Mouse (Mus musculus) central nervous system, embryonic 11.5 days (tissue): Measurements from ENCODE around the gene Vmn2r27. TPM values are rescaled to one million over a fixed set of nuclear protein-coding genes. Genes with fewer than 3 reads are reported as not detected.

Experiments used
- polyA plus RNA-seq: library from polyadenylated mRNA; depleted of rRNA; stranded (reverse); fragments of >200 nt; gene quantifications from 2 replicates; pipeline ENCODE4 v1.2.3, GENCODE M21; 2012; rRNA removed

The Vmn2r27 gene
- polyA plus RNA-seq = not detected in 2 replicates

DNA sequence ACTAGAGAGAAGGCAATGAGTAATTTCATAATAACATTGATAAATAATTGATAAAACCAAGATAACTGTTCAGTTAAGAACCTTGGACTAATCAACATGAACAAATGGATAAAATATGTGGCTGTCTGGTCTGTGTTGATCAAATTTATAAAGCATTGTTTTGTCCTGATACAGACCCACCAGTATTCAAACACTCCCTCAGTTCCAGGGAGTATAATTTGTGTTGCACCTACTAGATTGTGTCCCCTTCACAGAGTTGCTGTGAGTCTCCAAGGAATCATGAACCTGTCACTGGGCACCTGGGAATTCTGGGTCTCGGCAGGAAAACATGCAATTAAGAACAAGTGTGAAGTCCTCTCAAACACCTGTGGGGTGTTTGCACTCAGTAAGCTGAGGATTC is at the start of gene Vmn2r27:
TSS of gene Vmn2r27 (minus strand) at position 101 of the 400 bp plus-strand sequence.

Other genes starting within 250 kb of the Vmn2r27 start
- not detected in 2 replicates for gene Vmn2r26, start 207.3 kb downstream of the Vmn2r27 start, polyA plus RNA-seq
- gene Cd163, start 72.8 kb upstream of the Vmn2r27 start, polyA plus RNA-seq = 0.01 and 0.04 TPM in 2 replicates
- 56.3 and 67.4 TPM in 2 replicates for gene Pex5, start 183.2 kb upstream of the Vmn2r27 start, polyA plus RNA-seq
- gene Clstn3, start 232.9 kb upstream of the Vmn2r27 start, polyA plus RNA-seq = 13.7 and 17.0 TPM in 2 replicates